Mouse (Mus musculus): Measurements from ENCODE around the gene Teddm1a. TPM values are rescaled to one million over a fixed set of nuclear protein-coding genes. Genes with fewer than 3 reads are reported as not detected.
A peak's percentile ranks its signal among the peaks of the same experiment; 100 is the strongest.

The Teddm1a gene
- total RNA-seq, 2 experiments from 2014 or later: not detected

DNA sequence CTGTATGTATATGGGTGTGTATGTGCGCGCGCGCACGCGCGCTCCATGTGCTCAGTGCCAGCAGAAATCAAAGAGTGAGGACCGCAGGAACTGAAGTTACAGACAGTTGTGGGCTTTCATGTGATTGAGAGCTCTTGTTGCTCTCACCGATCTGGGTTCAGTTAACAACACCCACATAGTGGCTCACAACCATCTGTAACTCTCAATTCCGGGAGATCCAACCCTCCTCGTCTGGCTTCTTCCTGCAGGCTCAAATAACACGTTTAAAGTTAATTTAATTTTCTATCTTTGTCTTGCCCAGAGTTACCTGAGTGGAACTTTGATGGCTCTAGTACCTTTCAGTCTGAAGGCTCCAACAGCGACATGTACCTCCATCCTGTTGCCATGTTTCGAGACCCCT lies 12.7 kb downstream of the Teddm1a start:
- DNase-seq (ENCODE audit: low spot score in 2 of 2): no peak

DNA sequence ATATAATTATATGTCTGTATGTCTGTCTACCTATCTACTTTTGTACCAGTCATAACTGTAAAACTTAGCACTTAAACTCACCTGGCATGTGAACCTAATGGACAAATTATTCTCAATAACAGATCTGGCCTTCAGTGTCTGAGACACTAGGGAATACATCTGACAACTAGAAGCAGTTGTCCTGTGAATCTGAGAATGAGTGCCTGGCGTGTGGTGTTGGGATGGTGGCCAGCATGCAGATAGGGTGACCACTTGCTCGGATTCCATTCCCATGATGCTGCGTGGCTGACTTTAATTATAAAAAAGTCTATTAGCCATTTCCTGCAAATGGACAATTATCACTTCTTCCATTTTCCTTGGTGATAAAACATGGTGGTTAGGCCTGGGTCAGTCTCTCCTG lies 14.3 kb downstream of the Teddm1a start:
- no peak for DNase-seq (ENCODE audit: low spot score in 2 of 2)

DNA sequence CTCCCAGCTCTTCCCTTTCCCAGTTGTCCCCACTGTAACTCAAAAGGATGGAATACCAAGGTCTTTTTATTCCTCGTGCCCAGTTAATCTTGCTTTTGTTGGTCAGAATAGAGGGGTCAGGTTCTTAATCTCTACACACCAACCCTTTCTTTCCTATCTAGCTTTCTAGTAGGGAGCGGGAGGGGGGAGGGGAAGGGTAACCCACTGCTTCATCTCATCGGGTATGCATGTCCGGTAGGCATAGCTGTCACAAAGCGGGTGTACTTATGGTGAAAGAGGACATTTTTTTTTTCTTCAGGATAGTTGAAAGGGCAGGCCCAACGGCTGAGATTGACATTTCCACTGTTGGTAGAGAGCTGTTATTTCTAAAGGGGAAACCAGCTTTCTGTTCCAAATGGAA lies 16.7 kb downstream of the Teddm1a start:
- no peak for DNase-seq (ENCODE audit: low spot score in 2 of 2)

DNA sequence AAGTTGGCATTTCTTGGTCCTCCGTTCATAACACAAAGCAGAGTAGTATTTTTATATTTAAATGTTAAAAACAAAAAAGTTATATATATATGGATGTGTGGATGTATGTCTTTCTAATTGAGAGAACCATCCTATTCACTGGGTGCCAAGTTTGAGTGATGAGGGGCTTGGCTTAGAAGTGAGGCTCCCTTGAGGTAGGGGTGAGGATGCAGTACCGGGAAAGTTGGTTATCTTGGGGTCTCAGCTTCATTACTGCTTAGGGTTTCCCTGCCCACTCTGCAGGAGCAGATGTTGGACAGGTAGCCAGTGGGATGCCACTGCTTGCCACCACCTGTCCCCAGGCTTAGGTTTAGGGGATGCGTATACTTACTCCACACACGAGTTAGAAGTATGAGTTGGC lies 17.2 kb downstream of the Teddm1a start:
- DNase-seq (ENCODE audit: low spot score in 2 of 2): no peak

DNA sequence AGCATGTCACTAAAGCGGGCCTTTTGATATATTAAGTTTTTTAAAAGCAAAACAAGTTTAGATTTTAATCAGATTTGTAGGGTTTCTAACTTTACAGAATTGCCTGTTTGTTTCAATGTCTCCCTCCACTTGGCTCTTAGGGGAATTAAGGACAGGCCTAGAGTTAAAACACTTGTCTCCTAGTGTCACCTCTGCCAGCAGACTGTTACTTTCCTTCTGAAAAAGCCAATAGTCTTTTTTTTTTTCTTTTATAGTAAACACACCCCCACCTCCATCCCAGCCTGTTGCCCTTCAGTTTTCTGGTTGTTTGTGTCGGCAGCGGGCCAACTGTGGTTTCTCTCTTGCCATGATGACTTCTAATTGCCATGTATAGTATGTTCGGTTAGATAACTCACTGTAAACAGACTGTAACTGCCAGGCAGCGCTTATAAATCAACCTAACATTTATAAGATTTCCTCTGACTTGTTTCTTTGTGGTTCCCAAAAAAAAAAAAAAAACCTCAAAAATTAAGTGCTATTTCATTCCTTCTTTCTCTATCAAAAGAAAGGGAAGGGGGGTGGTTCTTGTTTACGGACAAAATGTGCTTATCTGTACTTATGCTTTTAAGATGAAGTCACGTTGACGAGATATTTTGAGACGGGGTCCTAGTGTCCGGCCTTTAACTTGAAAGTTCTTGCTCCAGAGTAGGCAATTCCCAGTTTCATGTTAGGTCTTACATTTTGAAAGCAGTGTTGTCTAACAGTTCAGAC lies 17.8 kb downstream of the Teddm1a start:
- DNase-seq (ENCODE audit: low spot score in 2 of 2): no peak

DNA sequence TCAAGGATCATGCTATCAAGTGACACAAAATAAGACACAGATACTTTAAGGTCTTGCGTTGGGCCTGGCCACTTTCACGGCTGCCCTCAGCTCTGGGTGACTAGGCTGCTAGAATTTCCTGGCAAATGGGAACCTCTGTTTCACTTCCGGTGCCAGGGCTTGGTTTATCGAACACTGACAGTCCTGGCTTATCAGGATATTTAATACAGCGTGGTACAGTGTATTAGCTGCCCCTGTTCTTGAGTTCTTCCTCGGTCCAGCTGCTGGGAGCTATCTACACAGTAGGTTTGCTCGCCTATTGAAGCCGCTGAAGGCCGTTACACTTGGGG lies 18.4 kb downstream of the Teddm1a start:
- no peak for DNase-seq (ENCODE audit: low spot score in 2 of 2)

DNA sequence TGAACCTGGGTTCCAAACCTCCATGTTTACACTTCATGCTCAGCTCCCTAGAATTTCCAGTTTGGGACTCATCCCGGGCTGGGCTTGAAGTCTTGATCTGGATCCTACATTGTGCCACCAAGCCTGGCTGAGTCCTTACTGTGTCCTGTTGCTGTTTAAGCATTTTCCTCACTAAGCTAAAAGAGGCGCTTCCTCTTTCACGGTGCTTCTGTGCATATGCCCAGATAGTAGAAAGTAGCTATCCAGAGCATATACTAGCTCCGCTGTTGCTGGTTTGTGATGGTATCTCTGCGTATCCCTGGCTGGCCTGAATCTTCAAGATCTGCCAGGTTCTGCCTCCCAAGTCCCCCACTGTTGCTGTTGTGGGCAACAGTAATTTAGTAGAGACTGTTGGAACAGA lies 18.9 kb downstream of the Teddm1a start:
- no peak for DNase-seq (ENCODE audit: low spot score in 2 of 2)

DNA sequence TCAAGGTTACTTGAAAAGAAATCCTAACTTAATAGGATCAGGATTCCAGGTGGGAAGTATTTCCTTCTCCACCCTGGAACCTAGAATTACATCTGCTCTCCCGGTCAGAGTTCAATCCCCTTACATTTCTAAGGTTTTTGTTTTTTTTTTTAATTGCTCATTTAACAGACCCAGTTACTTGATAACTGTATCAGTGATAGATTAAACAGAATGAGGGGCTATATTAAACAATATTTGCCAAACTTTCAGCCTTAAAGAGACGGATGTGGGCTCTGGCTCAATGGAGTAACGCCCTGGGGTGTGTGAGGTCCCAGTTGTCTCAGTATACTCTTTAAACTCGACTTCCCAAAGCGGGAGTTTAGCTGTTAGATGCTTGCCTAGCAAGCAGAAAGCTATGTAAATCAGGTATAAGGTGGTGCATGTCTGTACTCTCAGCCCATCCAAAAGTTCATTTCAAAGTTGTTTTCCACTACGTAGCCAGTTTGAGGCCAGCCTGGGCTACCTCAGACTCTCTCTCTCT lies 19.8 kb downstream of the Teddm1a start:
- no peak for DNase-seq (ENCODE audit: low spot score in 2 of 2)

DNA sequence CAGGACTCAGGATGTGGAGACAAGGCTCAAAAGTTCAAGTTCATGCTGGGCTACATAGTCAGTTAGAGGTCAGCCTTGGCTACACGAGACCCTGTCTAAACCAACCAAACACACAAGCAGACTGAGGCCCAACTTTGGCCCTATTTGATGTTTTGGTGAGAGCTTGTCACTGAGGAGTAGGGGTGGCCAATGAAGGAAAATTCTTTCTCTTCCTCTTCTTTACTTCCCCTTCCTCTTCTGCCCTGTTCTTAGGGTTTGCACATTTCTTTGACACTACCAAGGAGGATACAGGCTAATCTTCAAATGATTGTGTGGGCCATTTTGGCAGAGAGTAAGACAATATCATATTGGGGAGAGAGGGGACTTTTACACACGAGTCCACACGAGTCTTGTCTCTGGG lies 22.3 kb downstream of the Teddm1a start:
- DNase-seq (ENCODE audit: low spot score in 2 of 2): no peak

DNA sequence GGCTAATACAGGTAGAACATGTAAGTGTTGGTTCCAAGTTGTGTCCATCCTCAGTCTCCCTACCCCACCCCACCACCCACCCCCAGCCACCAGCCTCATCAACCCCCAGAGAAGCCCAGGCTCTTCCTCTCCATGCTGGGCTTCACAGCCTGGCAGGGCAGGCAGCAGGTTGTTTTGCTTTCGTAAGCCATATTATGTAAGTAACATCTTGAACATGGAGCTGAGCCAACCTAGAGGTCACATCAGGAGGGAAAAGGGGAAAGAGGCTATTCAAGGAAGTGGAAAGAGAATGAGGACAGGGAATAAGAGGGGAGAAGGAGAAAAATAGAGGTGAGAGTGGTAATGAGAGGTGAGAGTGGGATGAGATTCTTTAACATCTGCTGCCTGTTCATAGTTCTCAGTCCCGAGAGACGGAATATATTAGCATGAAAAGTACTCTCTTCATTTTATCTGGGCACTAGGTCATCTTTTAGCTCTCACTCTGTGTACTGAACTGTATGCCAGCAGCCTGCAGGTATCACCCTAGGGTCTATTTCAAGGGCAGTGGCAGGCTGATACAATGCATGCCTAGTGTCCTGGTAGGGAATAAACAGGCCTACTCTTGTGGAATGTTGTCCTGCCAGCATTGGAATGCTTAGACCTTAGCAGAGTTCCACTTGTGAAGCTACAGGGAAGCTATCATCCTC lies 27.1 kb downstream of the Teddm1a start:
- no peak for DNase-seq (ENCODE audit: low spot score in 2 of 2)

DNA sequence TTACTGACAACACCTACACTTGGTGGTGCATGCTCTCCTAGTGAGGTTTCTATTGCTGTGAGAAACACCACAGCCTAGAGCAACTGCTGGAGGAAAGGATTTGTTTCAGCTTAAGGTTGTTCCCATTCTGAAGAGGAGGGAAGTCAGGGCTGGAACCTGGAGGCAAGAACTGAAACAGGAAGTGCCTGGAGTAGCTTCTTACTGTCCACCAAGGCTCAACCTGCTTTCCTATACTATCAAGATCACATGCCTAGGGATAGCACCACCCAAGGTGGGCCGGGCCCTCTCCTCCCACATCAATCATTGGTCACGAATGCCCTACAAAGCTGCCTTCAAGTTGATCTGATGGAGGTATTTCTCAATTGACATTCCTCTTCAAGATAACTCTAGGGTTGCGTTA lies 30.1 kb downstream of the Teddm1a start:
- DNase-seq (ENCODE audit: low spot score in 2 of 2): no peak

DNA sequence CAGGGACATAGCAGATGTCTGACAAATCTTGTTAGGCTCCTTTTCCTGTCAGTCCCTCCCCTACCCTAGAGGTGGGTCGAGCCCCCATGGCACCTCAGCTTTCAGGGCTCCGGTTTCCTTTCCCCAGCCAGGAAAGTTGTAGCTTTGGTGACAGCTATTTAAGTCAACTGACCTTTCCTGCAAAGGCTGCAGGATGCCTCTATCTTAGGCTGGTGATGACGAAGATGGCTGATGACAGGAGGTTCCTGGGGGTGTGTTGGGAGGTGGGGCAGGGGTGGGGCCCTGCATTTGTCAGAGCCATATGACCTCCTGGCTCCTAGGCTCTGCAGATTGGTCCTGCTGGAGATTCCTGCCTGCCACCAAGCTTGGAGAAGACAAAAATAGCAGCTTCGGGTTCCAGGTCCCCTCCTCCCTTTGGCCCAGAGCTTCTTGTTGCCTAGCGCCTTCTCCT lies 31.1 kb downstream of the Teddm1a start:
- peak in 1 of 2 experiments; percentile 11 for DNase-seq (ENCODE audit: low spot score in 2 of 2)

DNA sequence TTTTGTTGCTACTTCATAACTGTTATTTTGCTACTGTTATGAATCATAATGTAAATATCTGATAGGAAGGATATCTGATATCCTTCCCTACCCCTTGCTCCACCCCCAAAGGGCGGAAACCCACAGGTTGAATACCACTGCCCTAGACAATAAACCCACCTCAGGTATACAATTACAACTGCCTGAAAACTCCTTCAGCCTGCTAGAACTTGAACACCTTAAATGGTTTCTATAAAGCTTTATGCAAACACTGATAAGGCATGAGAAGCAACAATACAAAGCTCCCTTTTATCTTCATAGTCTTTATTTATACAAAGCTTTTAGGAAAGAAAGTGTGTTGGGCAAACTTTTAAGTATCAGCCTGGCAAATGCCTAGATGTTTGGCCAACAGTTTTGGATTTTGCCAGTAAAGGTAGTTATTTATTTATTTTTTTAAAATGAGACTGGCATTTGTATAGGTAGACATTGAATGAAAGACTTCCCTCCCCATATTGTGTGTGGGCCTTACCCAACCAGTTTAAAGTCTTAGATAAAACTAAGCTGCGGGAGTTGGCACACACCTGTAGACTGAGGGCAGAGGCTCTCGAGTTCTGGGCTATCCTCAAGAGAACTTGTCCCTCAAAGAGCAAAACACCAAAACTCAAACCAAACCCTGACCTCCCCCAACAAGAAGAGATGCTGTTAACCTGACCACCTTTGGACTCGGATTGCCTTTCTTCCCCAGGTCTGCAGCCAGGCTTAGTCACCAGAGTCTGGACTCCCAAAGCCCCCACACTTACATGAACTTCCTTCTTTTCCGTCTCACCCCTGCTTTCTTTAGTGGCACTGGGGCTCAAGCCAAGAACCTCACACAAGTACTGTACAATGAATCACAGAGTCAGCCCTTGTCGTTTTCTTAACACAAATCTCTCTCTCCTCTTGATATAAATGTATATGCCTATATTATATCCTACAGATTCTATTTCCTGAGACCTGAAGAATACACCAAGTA lies 33.1 kb downstream of the Teddm1a start:
- no peak for DNase-seq (ENCODE audit: low spot score in 2 of 2)

DNA sequence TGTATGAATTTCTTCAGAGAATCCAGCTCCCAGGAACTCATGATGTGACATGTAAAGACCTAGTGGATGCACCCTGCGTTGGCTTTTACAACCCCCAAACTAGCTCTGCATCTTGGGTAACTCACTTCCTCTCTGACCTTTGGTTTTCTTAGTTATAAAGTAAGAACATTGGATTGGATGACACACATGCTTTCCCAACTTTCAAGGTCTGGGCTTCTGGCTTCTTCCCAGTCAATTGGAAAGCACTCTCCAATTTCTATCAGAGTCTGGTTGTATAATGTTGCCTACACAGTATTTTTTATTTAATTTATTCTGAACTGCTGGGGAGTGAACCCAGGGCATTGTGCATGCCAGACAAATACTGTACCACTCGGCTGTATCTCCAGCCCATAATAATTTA lies 38.9 kb downstream of the Teddm1a start:
- no peak for DNase-seq (ENCODE audit: low spot score in 2 of 2)

DNA sequence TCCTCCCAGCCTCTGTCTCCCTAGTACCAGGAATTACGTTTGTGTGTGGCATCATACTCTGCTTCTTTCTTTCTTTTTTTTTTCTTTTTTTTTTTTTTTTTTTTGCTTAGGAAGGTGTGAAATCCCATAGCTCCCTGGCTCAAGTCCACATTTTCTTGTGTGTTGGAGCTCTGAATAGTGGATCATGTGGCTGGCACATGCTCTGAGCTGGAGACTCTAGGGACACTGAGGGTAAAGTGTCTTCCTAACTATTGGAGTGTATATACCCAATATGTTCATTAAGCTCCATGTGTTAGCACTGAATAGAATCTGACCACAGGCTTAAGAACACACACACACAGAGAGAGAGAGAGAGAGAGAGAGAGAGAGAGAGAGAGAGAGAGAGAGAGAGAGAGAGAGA lies 42.2 kb downstream of the Teddm1a start:
- DNase-seq (ENCODE audit: low spot score in 2 of 2): no peak

DNA sequence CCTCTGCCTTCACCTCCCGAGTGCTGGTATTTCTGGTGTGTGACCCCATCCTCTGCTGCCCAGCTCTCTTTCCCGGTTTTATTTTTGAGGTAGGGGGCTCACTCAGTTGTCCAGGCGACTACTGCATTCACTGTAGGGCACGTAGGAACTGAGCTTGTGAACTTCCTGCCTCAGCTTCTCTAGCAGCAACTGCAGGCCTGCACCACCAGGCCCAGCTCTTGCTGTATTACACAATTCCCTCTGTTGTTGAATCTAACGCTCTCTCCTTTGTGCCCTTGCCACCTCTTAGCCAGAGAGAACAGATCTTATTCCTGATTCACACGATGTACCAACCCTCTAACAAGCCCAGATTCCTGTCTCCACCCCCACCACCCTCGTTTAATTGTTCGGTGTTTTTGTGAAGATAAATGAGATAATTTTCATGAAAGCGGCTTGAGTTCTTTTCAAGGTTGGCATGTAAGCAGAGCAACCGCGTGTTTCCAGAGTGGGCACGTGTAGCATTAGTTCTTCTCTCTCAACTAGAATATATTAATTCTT lies 44.4 kb downstream of the Teddm1a start:
- DNase-seq (ENCODE audit: low spot score in 2 of 2): no peak

DNA sequence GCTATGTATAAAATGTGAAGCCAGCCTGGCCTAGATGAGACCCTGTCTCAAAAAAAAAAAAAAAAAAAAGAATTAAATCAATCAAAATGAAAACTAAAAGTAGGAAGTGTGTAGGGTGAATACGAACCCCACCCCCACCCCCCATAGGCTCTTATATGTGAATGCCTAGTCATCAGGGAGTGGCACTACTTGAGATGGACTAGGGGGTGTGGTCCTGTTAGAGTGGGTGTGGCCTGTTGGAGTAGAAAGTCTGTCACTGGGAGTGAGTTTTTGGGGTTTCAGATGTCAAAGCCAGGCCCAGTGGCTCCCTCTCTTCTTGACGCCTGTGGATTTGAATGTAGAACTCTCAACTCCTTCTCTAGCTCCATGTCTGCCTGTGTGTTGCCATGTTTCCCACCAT lies 45.5 kb downstream of the Teddm1a start:
- DNase-seq (ENCODE audit: low spot score in 2 of 2): no peak

DNA sequence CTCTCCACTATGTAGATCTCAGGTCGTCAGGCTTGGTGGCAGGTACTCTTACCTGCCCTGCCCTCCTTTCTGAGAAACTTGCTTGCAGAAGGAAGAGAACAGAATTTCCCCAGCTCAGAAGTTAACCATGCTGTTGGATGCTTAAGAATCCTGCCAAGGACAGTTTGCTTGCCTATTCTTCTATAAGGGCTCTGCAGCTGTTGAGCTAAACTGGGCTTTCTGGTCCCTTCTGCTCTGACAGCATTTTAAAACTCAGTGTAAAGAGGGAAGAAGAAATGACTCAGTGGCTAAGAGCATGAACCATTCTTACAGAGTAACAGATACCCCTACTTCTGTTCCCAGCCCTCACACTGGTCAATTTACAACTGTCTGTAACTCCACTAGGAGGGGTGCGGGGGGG lies 49.4 kb downstream of the Teddm1a start:
- no peak for DNase-seq (ENCODE audit: low spot score in 2 of 2)

Data from layer of hippocampus, postnatal 10 days (tissue).